Mouse (Mus musculus) limb, embryonic 10.5 days (tissue): ENCODE measurements around the gene Hivep2. TPM values are rescaled to one million over a fixed set of nuclear protein-coding genes. Genes with fewer than 3 reads are reported as not detected.

Experiments used
- DNase-seq: peaks from one replicate; pipeline ENCODE4 v3.0.0-alpha.2; 2017; ENCODE audit warnings: low spot score
- H3K27ac ChIP-seq: fragments of 300-500 bp; sonication (generic); 2 replicates; pipeline ENCODE4 v1.5.1; 2016; ENCODE audit warnings: mild to moderate bottlenecking
- H3K27me3 ChIP-seq: fragments of 300-500 bp; sonication (generic); 2 replicates; pipeline ENCODE4 v1.6.1; 2016; ENCODE audit warnings: low read depth, mild to moderate bottlenecking; ENCODE audit not compliant: poor library complexity, severe bottlenecking
- H3K36me3 ChIP-seq: fragments of 300-500 bp; sonication (generic); 2 replicates; pipeline ENCODE4 v1.6.1; 2016; ENCODE audit warnings: mild to moderate bottlenecking, moderate library complexity
- H3K4me1 ChIP-seq: fragments of 300-500 bp; sonication (generic); 2 replicates; pipeline ENCODE4 v1.6.1; 2016
- H3K4me3 ChIP-seq: fragments of 300-500 bp; sonication (generic); 2 replicates; pipeline ENCODE4 v1.5.1; 2016; ENCODE audit warnings: mild to moderate bottlenecking, moderate library complexity
- H3K9me3 ChIP-seq: fragments of 300-500 bp; sonication (generic); replicated peaks from 2 replicates; pipeline ENCODE4 v1.6.1; 2016; ENCODE audit warnings: mild to moderate bottlenecking
- WGBS: fragments of 180-500 bp; shearing (Covaris S2); methylation state at CpG from one replicate; pipeline ENCODE4 v1.1.7; 2016; 5-methylcytosine and 5-hydroxymethylcytosine counted together
- polyA plus RNA-seq: library from polyadenylated mRNA; unstranded; fragments of >200 nt; fragmentation: Nextera tagmentation; extraction: Ambion mirVana; gene quantifications from 2 replicates; pipeline ENCODE4 v1.2.1, GENCODE M21; 2016

The Hivep2 gene
- 0.44 and 0.59 TPM in 2 replicates for polyA plus RNA-seq

- no peaks in the 10 kb centered on the region for H3K9me3 ChIP-seq
- WGBS, result under 1% methylated on average over 66 of the region's 67 CpGs
- H3K27ac ChIP-seq, result peak within 1 kb of the TSS; percentile 89
- peak; percentile 66 for DNase-seq
- H3K36me3 ChIP-seq, result no peaks in the 10 kb centered on the region
- peak within 1 kb of the TSS; percentile 75 for H3K4me3 ChIP-seq
- H3K4me1 ChIP-seq, result peaks cover 33% of the 10 kb centered on the region
- peaks cover 63% of the 10 kb centered on the region for H3K27me3 ChIP-seq
Observed at GRCm38 (mm10) chr10:13965974-13966829, at the start of gene Hivep2. Gene Hivep2, plus strand, starts transcription at chr10:13966075.

DNA sequence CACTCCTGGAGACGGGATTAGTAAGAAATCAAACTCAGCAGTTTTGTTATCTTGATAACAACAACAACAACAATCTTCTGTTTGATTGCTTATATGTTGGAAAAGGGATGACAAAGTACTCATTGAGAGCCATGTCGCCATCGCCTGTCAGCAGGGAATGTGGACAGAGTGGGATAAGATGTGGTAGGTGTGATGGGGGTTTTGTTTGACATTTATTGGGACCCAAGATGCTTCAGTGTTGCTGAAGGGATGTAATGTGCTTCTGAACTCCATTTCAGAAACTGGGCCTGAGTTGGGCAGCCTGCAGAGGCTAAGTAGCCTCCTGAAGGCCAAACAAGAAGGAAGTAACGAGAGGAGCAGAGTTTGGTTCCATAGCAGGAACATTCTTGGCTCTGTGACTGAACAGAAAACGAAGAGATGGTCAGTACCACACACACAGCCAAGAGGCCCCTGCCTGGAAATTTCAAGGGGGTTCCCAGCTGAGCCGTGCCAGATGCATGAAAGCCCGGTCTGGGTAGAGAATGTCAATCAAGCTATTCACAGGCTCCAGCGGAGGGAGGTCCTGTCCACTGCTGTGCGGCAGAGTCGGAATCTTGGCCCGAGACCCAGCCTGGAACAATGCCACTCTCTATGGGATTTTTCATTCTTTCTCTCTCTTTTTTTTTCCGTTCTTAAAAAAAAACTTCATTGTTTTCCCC, 49.1 kb upstream of the Hivep2 start:
- H3K4me3 ChIP-seq, result no peak overlapping the region
- no peak for DNase-seq
- no peaks in the 10 kb centered on the region for H3K9me3 ChIP-seq
- H3K36me3 ChIP-seq, result no peaks in the 10 kb centered on the region
- 69% methylated on average over 12 of the region's 12 CpGs for WGBS
- no peaks in the 10 kb centered on the region for H3K27me3 ChIP-seq
- H3K4me1 ChIP-seq, result no peaks in the 10 kb centered on the region
- no peak overlapping the region for H3K27ac ChIP-seq

- 90% methylated on average over 9 of the region's 9 CpGs for WGBS
- H3K4me1 ChIP-seq, result no peaks in the 10 kb centered on the region
- no peak overlapping the region for H3K27ac ChIP-seq
- H3K9me3 ChIP-seq, result no peaks in the 10 kb centered on the region
- H3K27me3 ChIP-seq, result no peaks in the 10 kb centered on the region
- H3K4me3 ChIP-seq, result no peak overlapping the region
- H3K36me3 ChIP-seq, result no peaks in the 10 kb centered on the region
- no peak for DNase-seq
Observed at GRCm38 (mm10) chr10:13921641-13922385, 44.1 kb upstream of the Hivep2 start.

DNA sequence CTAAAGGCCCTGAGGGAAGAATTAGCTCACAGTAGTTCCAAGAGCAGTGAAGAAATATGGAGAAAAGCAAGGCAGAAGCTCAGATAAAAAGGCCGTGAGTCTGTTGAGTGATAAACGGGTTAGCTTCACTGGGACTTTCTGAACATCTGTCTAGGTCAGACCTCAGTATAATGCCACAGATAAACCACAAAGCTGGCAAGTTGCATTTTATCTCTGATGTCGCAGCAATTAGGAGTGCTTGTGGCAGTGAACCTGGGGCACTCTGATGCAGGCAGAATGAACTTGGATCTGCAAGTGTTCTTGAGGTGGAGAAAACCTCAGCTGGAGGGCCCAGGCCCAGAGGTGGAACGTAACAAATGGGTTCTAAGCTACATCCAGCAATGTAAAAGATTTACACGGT, 36.6 kb upstream of the Hivep2 start:
- no peak for DNase-seq
- Histone ChIP-seq H3K9me3 (no peaks in the 10 kb centered on the region), H3K4me3 (no peak overlapping the region), H3K27me3 (no peaks in the 10 kb centered on the region), H3K27ac (no peak overlapping the region), H3K4me1 (no peaks in the 10 kb centered on the region), H3K36me3 (no peaks in the 10 kb centered on the region)
- WGBS, result 87% methylated on average over 5 of the region's 5 CpGs

DNA sequence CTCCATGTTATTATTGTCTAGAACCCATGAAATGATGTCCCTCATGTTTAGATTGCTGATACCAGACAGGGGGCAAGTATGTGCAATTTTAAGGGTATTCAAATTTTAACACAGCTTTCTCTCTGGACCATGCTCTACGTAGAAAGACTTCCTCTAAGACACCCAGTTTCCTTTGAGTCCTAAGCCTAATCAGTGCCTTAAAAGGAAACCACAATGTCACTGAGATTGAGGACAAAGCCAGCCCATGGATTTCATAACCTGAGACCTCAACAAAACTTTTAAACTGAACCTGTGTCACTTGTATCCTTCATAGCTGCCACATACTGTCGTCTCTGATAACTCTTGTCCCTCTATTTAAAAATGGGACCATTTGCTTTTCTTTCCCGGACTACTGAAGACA, 33.7 kb upstream of the Hivep2 start:
- DNase-seq, result no peak
- WGBS, result 79% methylated on average over 3 of the region's 3 CpGs
- no peak overlapping the region for H3K27ac ChIP-seq
- no peaks in the 10 kb centered on the region for H3K4me1 ChIP-seq
- H3K36me3 ChIP-seq, result no peaks in the 10 kb centered on the region
- no peak overlapping the region for H3K4me3 ChIP-seq
- H3K9me3 ChIP-seq, result no peaks in the 10 kb centered on the region
- no peaks in the 10 kb centered on the region for H3K27me3 ChIP-seq

DNA sequence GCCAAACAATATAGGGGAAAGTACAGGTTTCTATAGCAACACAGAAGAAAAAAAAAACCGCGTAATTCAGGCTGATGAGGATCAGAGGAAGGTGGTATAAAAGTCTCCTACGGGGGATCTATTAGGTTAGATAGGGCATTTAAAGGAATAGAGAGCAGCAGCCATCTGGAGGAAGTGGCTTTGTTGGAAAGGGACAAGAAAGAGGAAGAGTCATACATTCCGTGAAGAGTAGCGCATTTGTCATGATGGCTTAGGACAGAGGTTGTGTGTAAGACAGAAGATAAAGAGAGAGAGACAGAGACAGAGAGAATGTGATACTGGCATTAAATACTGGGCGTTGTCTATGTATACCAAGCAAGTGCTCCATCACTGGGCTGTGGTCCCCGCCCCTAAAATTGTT, 32.6 kb upstream of the Hivep2 start:
- H3K4me1 ChIP-seq, result no peaks in the 10 kb centered on the region
- no peak for DNase-seq
- 86% methylated on average over 7 of the region's 7 CpGs for WGBS

GRCm38 (mm10) chr10:13935646-13936045, 30.2 kb upstream of the Hivep2 start:
- H3K36me3 ChIP-seq, result no peaks in the 10 kb centered on the region
- no peak overlapping the region for H3K27ac ChIP-seq
- H3K9me3 ChIP-seq, result no peaks in the 10 kb centered on the region
- WGBS, result 87% methylated on average over 2 of the region's 2 CpGs
- no peaks in the 10 kb centered on the region for H3K4me1 ChIP-seq
- H3K4me3 ChIP-seq, result no peak overlapping the region
- H3K27me3 ChIP-seq, result no peaks in the 10 kb centered on the region
- no peak for DNase-seq

More for the DNA sequence above, 32.6 kb upstream of the Hivep2 start:
- no peaks in the 10 kb centered on the region for H3K27me3 ChIP-seq
- H3K27ac ChIP-seq, result no peak overlapping the region
- no peak overlapping the region for H3K4me3 ChIP-seq
- H3K9me3 ChIP-seq, result no peaks in the 10 kb centered on the region
- H3K36me3 ChIP-seq, result no peaks in the 10 kb centered on the region

DNA sequence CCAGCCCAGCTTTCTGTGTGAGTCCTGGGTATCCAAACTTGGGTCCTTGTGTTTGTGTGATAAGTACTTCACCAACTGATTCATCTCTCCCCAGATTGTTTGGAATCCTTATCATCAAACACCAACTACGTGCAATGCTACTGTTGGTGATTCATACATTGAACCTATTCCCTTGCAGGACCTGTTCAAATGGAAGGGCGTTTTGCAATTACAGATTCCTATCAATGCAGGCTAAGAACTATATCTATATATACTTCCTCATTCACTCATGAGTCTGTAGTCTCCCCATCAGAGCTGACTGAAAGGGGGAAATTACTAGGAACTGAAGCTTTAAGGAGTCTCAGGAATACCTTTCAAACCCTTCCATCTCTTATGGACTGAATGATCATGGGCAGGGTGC, 24.5 kb upstream of the Hivep2 start:
- no peaks in the 10 kb centered on the region for H3K9me3 ChIP-seq

DNA sequence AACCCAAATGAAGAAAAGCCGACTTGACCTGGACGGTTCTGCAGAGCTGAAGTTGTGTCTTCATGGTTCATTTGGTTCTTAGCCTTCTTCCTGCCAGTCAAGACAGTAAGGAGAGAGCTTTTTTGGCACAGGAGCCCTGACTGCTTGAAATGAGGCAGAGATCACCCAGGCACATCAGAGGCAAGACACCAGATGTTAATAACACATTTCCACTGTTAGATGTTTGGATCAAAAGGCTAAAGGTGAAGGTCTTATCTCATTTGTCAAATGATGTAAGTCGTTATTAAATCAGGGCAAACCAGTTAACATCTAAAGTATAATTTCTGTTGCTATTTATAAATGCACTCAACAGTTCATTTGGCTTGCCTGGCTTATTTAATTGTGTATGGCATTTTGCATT, 22.2 kb upstream of the Hivep2 start:
- Histone ChIP-seq H3K27ac (no peak overlapping the region), H3K27me3 (0 out of 2 replicates have a peak, but pooled peaks cover 4% of the 10 kb centered on the region), H3K9me3 (no peaks in the 10 kb centered on the region), H3K36me3 (no peaks in the 10 kb centered on the region), H3K4me1 (no peaks in the 10 kb centered on the region), H3K4me3 (no peak overlapping the region)
- 54% methylated on average over 3 of the region's 3 CpGs for whole genome bisulfite sequencing
- no peak for DNase-seq

More for the DNA sequence above, 24.5 kb upstream of the Hivep2 start:
- Histone ChIP-seq H3K27ac (no peak overlapping the region), H3K4me1 (no peaks in the 10 kb centered on the region), H3K27me3 (no peaks in the 10 kb centered on the region), H3K36me3 (no peaks in the 10 kb centered on the region), H3K4me3 (no peak overlapping the region)
- WGBS, result 93% methylated on average over 2 of the region's 2 CpGs
- no peak for DNase-seq

- Histone ChIP-seq H3K9me3 (no peaks in the 10 kb centered on the region), H3K27me3 (0 out of 2 replicates have a peak, but pooled peaks cover 4% of the 10 kb centered on the region), H3K27ac (no peak overlapping the region), H3K36me3 (no peaks in the 10 kb centered on the region), H3K4me1 (no peaks in the 10 kb centered on the region), H3K4me3 (no peak overlapping the region)
- 78% methylated on average over 7 of the region's 7 CpGs for WGBS
- no peak for DNase-seq
Observed at GRCm38 (mm10) chr10:13946498-13946897, 19.4 kb upstream of the Hivep2 start.

- Histone ChIP-seq H3K4me3 (no peak overlapping the region), H3K27me3 (peaks cover 54% of the 10 kb centered on the region), H3K9me3 (no peaks in the 10 kb centered on the region), H3K36me3 (no peaks in the 10 kb centered on the region), H3K27ac (no peak overlapping the region), H3K4me1 (peaks cover 25% of the 10 kb centered on the region)
- 51% methylated on average over 2 of the region's 2 CpGs for WGBS
- no peak for DNase-seq
Observed at GRCm38 (mm10) chr10:13962965-13963364, 2.9 kb upstream of the Hivep2 start.

GRCm38 (mm10) chr10:13963908-13964500, 1.9 kb upstream of the Hivep2 start:
- no peak for DNase-seq
- H3K27ac ChIP-seq, result no peak overlapping the region

More at GRCm38 (mm10) chr10:13963908-13964500, 1.9 kb upstream of the Hivep2 start:
- Histone ChIP-seq H3K9me3 (no peaks in the 10 kb centered on the region), H3K27me3 (peaks cover 62% of the 10 kb centered on the region), H3K36me3 (no peaks in the 10 kb centered on the region), H3K4me3 (peak overlapping the region; percentile 75), H3K4me1 (peaks cover 33% of the 10 kb centered on the region)
- WGBS, result 13% methylated on average over 8 of the region's 8 CpGs
